Mouse (Mus musculus) cerebellum, adult 2 months (tissue): ENCODE measurements around the gene Cetn3.

Experiments
- CTCF ChIP-seq: fragments of 200-500 bp; IDR thresholded peaks from 2 replicates; pipeline ENCODE4 v1.5.1; 2011; ENCODE audit warnings: low read depth, mild to moderate bottlenecking, control low read depth, low read length, moderate library complexity, borderline replicate concordance; ENCODE audit not compliant: insufficient read depth
- POLR2A ChIP-seq: fragments of 200-500 bp; IDR thresholded peaks from 2 replicates; pipeline ENCODE4 v1.6.1; 2011; ENCODE audit warnings: low read length, control low read depth, borderline replicate concordance; ENCODE audit not compliant: insufficient read depth

DNA sequence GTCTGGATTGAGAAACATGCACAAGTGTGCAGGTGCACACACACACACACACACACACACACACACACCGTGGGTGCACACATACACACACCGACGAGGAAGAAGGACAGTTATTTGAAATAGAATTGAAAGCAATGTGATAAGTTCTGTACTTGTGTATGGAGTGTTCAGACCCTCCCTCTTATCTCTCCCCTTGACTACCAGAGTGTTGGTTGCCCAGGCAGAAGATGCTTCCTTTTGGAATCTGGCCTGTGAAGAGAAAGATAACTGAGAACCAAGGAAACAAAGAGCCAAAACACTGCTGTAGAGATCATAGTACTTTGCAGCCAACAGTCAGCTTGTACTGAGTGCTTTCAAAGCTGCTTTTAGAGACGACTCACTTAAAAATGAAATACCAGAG is 20.8 kb downstream of the Cetn3 start:
- TF ChIP-seq CTCF (no peak), POLR2A (no peak)
